Mouse (Mus musculus): ENCODE measurements around the gene Ttn.

The Ttn gene

GRCm38 (mm10) chr2:76962045-76962432, 20.3 kb downstream of the Ttn start:
- no peak for DNase-seq (ENCODE audit: low spot score in 2 of 2)

DNA sequence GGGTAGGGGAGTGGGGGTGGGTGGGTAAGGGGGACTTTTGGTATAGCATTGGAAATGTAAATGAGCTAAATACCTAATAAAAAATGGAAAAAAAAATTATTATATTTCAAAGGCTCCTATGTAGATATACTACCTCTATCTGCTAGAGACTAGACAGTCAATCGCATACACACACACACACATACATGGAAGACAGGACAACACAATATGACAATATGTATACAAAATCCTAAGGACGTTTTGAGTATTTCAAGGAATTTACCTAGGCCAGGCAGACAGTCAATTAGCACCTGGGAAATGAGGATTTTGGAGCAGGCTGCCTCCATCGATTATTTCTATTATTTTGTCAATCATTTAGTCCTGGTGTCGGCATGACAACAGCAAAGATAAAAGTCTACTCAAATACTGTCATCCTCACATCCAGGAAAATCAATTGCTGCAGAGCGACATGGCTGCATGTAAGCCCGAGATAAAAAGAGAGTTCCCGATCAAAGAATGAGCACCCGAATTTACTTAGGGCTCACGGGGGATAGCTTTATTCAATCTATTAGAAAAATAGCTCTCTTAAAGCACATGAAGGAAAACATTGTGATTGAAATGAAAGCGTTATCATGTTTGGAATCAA, 20.8 kb downstream of the Ttn start:
- no peak for DNase-seq (ENCODE audit: low spot score in 2 of 2)

GRCm38 (mm10) chr2:76949774-76950173, 32.6 kb downstream of the Ttn start:
- DNase-seq (ENCODE audit: low spot score in 2 of 2): no peak

- no peak for DNase-seq (ENCODE audit: low spot score in 2 of 2)
These were observed 43.8 kb downstream of the Ttn start for GRCm38 (mm10) chr2:76938515-76938914.

DNA sequence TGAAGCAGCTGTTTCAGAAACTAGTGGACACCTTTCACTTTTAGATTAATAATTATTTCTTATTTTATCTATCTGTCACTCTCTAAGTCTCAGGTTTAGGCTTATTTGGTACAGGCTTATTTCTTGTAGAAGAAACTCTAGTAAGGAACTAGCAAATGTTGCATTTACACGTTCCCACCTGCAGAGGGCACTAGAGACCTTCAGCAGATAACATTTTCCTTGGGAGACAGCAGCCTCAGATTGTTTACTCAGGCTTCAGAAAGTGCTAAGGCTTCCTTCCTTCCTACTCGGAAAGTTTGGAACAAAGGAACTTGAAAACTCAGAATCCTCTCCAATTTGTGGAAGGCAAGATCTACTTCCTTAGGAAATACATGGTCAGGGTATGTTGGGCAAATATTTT, 52.6 kb downstream of the Ttn start:
- DNase-seq (ENCODE audit: low spot score in 2 of 2): peak in 1 of 2 experiments; percentile 70

- no peak for DNase-seq (ENCODE audit: low spot score in 2 of 2)
These were observed 53.5 kb downstream of the Ttn start for GRCm38 (mm10) chr2:76928816-76929215.

DNA sequence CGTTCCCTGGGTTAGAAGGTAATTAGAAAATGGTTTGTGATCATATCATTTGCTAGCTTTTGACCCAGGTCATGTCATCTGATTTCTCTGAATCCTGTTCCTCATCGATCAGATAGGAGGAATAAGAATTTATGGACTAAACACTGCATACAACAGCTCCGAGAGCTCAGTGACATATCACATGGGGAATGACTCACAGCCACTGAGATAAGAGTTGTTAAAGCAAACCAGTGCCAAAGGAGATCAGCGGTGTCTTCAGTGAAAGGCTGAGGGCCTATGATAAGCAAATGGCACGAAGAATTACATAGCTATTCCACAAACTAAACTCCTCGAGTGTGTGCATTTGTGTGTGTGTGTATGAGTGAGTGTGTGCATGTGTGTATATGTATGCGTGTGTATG, 54.0 kb downstream of the Ttn start:
- DNase-seq (ENCODE audit: low spot score in 2 of 2): no peak

GRCm38 (mm10) chr2:76926927-76927326, 55.4 kb downstream of the Ttn start:
- no peak for DNase-seq (ENCODE audit: low spot score in 2 of 2)

- no peak for DNase-seq (ENCODE audit: low spot score in 2 of 2)
These were observed 67.4 kb downstream of the Ttn start for GRCm38 (mm10) chr2:76914959-76915358.

DNA sequence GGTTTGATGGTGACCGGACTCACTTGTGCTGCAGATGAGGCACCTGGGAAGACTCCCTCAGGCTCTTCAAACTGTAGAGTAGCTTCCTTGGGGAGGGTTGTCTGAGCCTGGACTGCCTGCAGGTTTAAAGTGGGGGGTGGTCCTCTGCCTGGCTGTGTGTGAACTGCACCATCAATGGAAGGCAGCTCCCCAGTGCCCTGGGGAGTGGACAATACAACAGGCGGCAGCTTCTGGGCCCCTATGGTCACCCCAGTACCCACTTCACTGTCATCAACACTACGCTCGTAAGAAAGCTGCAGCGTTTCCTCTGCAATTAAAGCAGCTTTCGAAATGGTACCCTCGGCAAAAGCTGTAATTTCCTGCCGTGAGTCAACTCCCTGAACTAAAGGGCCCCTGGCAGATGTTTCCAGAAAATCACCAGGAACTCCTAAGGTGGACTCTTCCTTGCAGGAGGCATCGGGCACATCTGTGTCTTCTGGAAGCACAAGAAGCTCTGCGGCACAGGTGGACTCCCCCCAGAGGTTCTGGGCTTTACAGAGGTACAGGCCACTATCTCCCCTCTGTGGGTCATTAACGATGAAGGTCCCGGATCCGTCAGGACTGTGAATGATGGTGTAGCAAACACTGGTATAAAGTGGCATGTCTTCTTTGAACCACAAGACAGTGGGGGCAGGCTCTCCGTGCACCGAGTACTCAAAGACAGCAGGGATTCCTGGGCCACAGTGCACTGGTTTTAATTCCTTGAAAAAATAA, 73.5 kb downstream of the Ttn start:
- no peak for DNase-seq (ENCODE audit: low spot score in 2 of 2)

- DNase-seq (ENCODE audit: low spot score in 2 of 2): no peak
These were observed 79.0 kb downstream of the Ttn start for GRCm38 (mm10) chr2:76903351-76903750.

- DNase-seq (ENCODE audit: low spot score in 2 of 2): no peak
These were observed 80.8 kb downstream of the Ttn start for GRCm38 (mm10) chr2:76901476-76902086.

- DNase-seq (ENCODE audit: low spot score in 2 of 2): no peak
These were observed 82.5 kb downstream of the Ttn start for GRCm38 (mm10) chr2:76899886-76900285.

GRCm38 (mm10) chr2:76896990-76897389, 85.4 kb downstream of the Ttn start:
- no peak for DNase-seq (ENCODE audit: low spot score in 2 of 2)

DNA sequence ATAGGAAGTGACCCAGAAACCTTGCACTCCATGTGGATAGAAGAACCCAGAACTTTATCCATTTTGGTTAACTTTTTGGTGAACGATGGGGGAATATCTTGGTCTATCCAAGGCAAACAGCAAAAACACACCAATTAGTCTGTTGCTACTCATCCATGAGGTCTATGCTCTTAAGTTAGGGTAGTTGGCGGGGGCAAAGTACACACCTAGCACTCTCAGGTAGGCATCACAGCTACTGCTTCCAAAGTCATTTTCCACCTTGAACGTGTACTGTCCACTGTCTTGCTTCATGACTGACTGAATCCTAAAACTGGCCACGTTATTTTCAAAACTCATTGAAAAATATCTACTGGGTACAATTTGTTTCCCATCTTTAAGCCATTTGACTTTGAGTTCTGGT, 87.0 kb downstream of the Ttn start:
- DNase-seq (ENCODE audit: low spot score in 2 of 2): no peak

DNA sequence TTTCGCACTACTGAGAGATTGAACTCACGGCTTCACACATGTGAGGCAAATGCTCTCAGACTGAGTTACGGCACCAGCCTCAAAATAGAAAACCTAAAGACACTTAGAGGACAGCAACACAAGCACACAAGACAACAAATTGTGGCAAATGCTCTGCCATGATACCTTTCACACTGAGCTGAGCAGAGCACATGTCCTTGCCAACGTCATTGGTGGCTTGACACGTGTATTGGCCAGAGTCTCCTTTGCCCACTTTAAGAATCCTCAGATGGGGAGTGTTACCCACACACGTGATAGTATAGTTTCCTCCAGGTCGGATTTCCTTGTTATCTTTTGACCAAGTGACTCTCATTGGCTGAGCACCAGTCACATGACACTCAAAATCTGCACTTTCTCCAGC, 93.6 kb downstream of the Ttn start:
- DNase-seq (ENCODE audit: low spot score in 2 of 2): no peak

DNA sequence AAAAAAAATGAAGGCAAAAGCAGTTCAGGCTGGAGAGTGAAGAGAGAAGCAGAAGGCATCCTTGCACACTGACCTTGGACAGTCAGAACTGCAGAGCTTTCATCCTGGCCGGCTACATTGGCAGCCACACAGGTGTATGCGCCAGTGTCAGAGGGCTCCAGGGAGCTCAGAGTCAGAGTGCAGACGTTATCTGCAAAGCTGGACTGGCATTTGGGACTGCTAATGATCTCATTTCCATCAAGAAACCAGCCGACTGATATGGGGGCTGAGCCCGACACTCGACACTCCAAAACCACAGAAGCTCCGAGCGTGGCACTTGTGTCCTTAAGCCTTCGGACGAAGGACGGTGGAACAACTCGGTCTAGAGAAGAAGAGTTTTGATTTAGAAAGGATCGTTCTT, 96.5 kb downstream of the Ttn start:
- DNase-seq (ENCODE audit: low spot score in 2 of 2): no peak

DNA sequence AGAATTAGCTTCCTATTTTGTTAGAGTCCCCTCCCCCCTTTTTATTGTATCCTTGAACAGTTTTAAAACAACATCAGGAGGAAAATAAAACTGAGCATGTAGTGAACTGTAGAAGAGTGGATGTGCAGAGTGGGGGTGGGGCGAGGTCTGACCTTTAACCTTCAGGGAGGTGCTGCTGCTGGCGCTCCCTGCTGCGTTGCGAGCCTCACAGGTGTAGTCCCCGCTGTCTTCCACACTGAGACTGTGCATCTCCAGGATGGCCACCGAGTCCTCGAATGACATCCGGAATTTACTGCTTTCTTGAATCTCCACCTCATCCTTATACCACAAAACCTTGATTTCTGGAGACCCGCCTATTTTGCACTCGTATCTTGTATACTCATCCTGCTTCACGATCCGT, 100.9 kb downstream of the Ttn start:
- no peak for DNase-seq (ENCODE audit: low spot score in 2 of 2)

DNA sequence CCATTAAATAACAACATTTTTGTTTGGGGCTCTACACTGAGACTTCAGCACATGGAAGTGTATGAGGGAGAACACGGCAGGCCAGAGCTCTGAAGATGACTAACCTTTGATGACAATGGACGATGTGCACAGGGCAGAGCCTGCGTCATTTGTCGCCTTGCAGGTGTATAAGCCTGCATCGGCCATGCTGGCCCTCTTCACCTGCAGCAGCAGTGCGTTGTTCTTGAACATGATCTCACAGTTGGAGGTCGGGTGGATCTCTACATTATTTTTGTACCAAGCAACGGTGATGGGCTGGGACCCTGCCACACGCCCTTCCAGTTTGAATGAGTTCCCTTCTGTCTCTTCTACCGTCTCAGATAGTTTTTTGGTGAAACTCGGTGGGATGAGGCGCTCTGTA, 106.8 kb downstream of the Ttn start:
- DNase-seq (ENCODE audit: low spot score in 2 of 2): no peak

- no peak for DNase-seq (ENCODE audit: low spot score in 2 of 2)
These were observed 115.4 kb downstream of the Ttn start for GRCm38 (mm10) chr2:76866928-76867327.

GRCm38 (mm10) chr2:76865497-76865896, 116.8 kb downstream of the Ttn start:
- no peak for DNase-seq (ENCODE audit: low spot score in 2 of 2)

DNA sequence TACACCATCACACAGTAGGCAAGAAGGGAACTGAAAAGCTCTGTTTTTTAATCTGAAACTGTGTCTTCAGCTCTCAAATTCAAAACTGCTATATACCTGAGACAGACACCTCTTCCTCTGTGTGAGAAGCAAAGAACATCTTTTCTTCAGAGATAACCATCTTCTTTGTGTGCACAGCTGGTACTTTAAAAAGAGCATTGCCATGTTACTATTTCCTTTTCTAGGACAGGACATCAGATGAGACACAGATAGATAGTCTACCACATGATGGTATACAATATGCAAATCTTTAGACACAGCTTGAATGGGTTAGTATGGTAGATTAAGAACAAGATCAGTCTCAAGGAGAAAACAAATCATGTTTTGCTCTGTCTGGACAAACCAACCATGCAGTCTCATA, 121.0 kb downstream of the Ttn start:
- no peak for DNase-seq (ENCODE audit: low spot score in 2 of 2)

DNA sequence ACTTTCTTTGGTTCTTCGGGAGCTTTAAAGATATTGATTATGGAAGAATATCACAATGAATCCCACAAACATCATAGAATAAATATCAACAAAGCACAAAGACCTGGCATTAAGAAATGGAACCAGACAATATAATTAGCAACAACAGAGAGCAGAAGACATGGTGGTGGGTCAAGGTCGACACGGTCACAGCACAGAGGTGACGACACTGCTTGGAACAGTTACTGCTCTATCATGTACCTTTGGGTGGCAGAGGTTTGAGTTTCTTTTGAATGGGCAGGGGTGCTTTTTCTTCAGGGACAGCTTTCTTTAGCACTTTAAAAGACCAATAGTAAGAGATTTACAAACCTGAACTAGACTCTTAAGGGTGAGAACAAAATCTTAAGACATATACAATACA, 132.3 kb downstream of the Ttn start:
- DNase-seq (ENCODE audit: low spot score in 2 of 2): no peak

All from frontal cortex, postnatal 25 days (tissue).